Mouse (Mus musculus): ENCODE measurements around the gene Tcf15. TPM values are rescaled to one million over a fixed set of nuclear protein-coding genes. Genes with fewer than 3 reads are reported as not detected.

Gene Tcf15
- polyA plus RNA-seq, 1 experiment, result 2.4 TPM

DNA sequence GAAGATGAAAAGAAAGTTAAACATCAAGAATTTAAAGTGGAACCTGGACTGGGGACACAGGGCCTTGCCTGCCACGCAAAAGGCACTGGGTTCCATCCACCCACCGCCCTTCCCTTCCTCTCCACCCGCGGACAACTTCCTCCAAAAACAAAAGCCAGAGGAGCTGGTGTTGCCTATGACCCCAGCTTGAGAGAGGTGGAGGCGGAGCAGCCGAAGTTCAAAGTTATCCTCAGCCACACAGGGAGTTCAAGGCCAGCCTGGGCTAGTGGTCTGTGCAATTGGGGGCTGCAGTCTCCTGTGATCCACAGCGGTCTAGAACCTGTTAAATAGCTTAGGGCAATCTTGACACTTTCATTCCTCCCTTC lies 50.0 kb downstream of the Tcf15 start:
- WGBS, result 58% methylated on average over 7 of the region's 7 CpGs
- TF ChIP-seq CTCF (IDR thresholded peaks at IDR 0.05; ENCODE audit: insufficient read depth, low read length), result no peak
- TF ChIP-seq POLR2A (IDR thresholded peaks at IDR 0.05; ENCODE audit: borderline replicate concordance, extremely low read depth, low read depth, low read length), result no peak
- Histone ChIP-seq H3K4me3 (replicated peaks; ENCODE audit: extremely low read depth, low read depth, low read length) (no peak overlapping the region), H3K4me1 (ENCODE audit: control insufficient read depth, insufficient read depth, low read length) (no peaks in the 10 kb centered on the region)
- DNase-seq, result no peak

GRCm38 (mm10) chr2:152194586-152194985 lies 51.2 kb downstream of the Tcf15 start:
- 96% methylated on average over 2 of the region's 2 CpGs for WGBS
- Histone ChIP-seq H3K4me3 (replicated peaks; ENCODE audit: extremely low read depth, low read depth, low read length) (no peak overlapping the region), H3K4me1 (ENCODE audit: control insufficient read depth, insufficient read depth, low read length) (no peaks in the 10 kb centered on the region)
- no peak for TF ChIP-seq CTCF (IDR thresholded peaks at IDR 0.05; ENCODE audit: insufficient read depth, low read length)
- no peak for TF ChIP-seq POLR2A (IDR thresholded peaks at IDR 0.05; ENCODE audit: borderline replicate concordance, extremely low read depth, low read depth, low read length)
- no peak for DNase-seq

DNA sequence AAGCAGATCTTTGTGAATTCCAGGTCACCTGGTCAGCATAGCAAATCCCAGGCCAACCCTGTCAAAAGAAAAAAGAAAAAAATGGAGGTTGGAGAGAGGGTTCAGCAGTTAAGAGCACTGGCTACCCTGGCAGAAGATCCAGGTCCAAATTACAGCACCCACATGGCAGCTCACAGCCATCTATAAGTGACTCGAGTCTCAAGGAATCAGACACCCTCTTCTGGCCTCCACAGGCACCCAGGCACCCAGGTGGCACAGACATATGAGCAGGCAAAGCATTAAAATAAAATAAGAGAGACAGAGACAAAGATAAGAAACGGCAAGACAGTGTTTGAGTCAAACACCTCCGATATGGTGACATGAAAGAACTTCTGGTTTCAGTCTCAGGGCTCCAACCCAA lies 53.5 kb downstream of the Tcf15 start:
- WGBS, result 25% methylated on average over 3 of the region's 3 CpGs
- Histone ChIP-seq H3K4me3 (replicated peaks; ENCODE audit: extremely low read depth, low read depth, low read length) (no peak overlapping the region), H3K4me1 (ENCODE audit: control insufficient read depth, insufficient read depth, low read length) (no peaks in the 10 kb centered on the region)
- no peak for TF ChIP-seq POLR2A (IDR thresholded peaks at IDR 0.05; ENCODE audit: borderline replicate concordance, extremely low read depth, low read depth, low read length)
- no peak for TF ChIP-seq CTCF (IDR thresholded peaks at IDR 0.05; ENCODE audit: insufficient read depth, low read length)
- no peak for DNase-seq

DNA sequence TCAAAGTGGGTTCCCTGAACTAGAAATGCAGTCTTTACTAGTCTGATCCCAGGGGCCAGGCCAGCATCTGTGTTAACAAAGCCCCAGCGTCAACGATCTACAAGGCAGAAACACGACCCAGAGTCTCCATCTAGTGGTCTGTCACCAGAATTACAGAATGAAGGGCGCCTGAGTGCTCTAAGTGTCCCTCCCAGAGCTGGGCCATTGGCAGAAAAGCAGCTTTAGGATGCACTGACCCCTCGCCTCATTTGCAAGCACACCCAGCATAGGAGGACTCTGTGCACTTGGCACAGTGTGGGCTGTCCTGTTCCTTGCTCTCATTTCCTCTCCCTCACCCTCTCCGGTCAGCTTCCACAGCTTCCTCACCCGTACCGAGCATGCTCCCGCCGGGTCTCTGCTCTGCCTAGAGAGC lies 53.9 kb downstream of the Tcf15 start:
- DNase-seq, result peak; percentile 40
- no peak for TF ChIP-seq POLR2A (IDR thresholded peaks at IDR 0.05; ENCODE audit: borderline replicate concordance, extremely low read depth, low read depth, low read length)
- TF ChIP-seq CTCF (IDR thresholded peaks at IDR 0.05; ENCODE audit: insufficient read depth, low read length), result peak; percentile 73
- H3K4me3 ChIP-seq (replicated peaks; ENCODE audit: extremely low read depth, low read depth, low read length), result no peak overlapping the region
- H3K4me1 ChIP-seq (ENCODE audit: control insufficient read depth, insufficient read depth, low read length), result no peaks in the 10 kb centered on the region
- 36% methylated on average over 9 of the region's 10 CpGs for WGBS

Other genes with a start within 250 kb of the Tcf15 start
- gene Angpt4, start 232.4 kb upstream of the Tcf15 start, polyA plus RNA-seq (2012; rRNA removed), result 2.2 and 4.1 TPM in 2 replicates
- 41.1 and 42.1 TPM in 2 replicates for gene Fam110a, start 163.3 kb upstream of the Tcf15 start, polyA plus RNA-seq (2012; rRNA removed)
- gene Slc52a3, start 147.1 kb upstream of the Tcf15 start, polyA plus RNA-seq (2012; rRNA removed), result 34.5 and 40.5 TPM in 2 replicates
- gene Scrt2, start 62.0 kb upstream of the Tcf15 start, polyA plus RNA-seq (2012; rRNA removed), result not detected in 2 replicates
- 47.3 and 54.8 TPM in 2 replicates for gene Srxn1, start 38.0 kb upstream of the Tcf15 start, polyA plus RNA-seq (2012; rRNA removed)
- 16.5 and 27.3 TPM in 2 replicates for gene Csnk2a1, start 83.3 kb downstream of the Tcf15 start, polyA plus RNA-seq (2012; rRNA removed)
- 54.3 and 73.4 TPM in 2 replicates for gene Tbc1d20, start 150.3 kb downstream of the Tcf15 start, polyA plus RNA-seq (2012; rRNA removed)
- 268 and 356 TPM in 2 replicates for gene Rbck1, start 189.1 kb downstream of the Tcf15 start, polyA plus RNA-seq (2012; rRNA removed)
- gene Trib3, start 200.5 kb downstream of the Tcf15 start, polyA plus RNA-seq (2012; rRNA removed), result 6.1 and 6.9 TPM in 2 replicates
- gene Nrsn2, start 233.1 kb downstream of the Tcf15 start, polyA plus RNA-seq (2012; rRNA removed), result 0.17 TPM in 1 of 2 replicates, not detected in the other